Mouse (Mus musculus): ENCODE results near the gene Yipf1. TPM values are rescaled to one million over a fixed set of nuclear protein-coding genes. Genes with fewer than 3 reads are reported as not detected.
A peak's percentile ranks its signal among the peaks of the same experiment; 100 is the strongest.

Yipf1 gene
- polyA plus RNA-seq (2016; fragmentation: Nextera tagmentation; extraction: Ambion mirVana), result 38.8 and 42.3 TPM in 2 replicates

- 2% methylated on average over 29 of the region's 29 CpGs for WGBS
- peaks cover 14% of the 10 kb centered on the region for H3K36me3 ChIP-seq
- peak; percentile 86 for DNase-seq (ENCODE audit: low spot score)
- H3K4me1 ChIP-seq, result peaks cover 18% of the 10 kb centered on the region
- H3K27me3 ChIP-seq (ENCODE audit: low read depth, poor library complexity, severe bottlenecking), result no peaks in the 10 kb centered on the region
- peak within 1 kb of the TSS; percentile 71 for H3K4me3 ChIP-seq
- H3K27ac ChIP-seq, result peak within 1 kb of the TSS; percentile 74
- H3K9me3 ChIP-seq (replicated peaks), result no peaks in the 10 kb centered on the region
Measured at GRCm38 (mm10) chr4:107313690-107314478, at the start of gene Yipf1. TSS of gene Yipf1 (plus strand) at chr4:107314363.

- no peak for DNase-seq (ENCODE audit: low spot score)
- no peaks in the 10 kb centered on the region for H3K27me3 ChIP-seq (ENCODE audit: low read depth, poor library complexity, severe bottlenecking)
- 88% methylated on average over 4 of the region's 4 CpGs for WGBS
- no peak overlapping the region for H3K27ac ChIP-seq
- H3K4me1 ChIP-seq, result peaks cover 5% of the 10 kb centered on the region; the same call in 1 of the 2 replicates
- no peak overlapping the region for H3K4me3 ChIP-seq
- H3K36me3 ChIP-seq, result peaks cover 9% of the 10 kb centered on the region; the same call in 1 of the 2 replicates
- H3K9me3 ChIP-seq (replicated peaks), result no peaks in the 10 kb centered on the region
Measured at GRCm38 (mm10) chr4:107273683-107274082, 40.5 kb upstream of the Yipf1 start.

- DNase-seq (ENCODE audit: low spot score), result no peak
- Histone ChIP-seq H3K9me3 (replicated peaks) (no peaks in the 10 kb centered on the region), H3K36me3 (peaks cover 9% of the 10 kb centered on the region; the same call in 1 of the 2 replicates), H3K4me3 (no peak overlapping the region), H3K4me1 (peaks cover 5% of the 10 kb centered on the region; the same call in 1 of the 2 replicates), H3K27ac (no peak overlapping the region), H3K27me3 (ENCODE audit: low read depth, poor library complexity, severe bottlenecking) (no peaks in the 10 kb centered on the region)
- WGBS, result 87% methylated on average over 5 of the region's 5 CpGs
Measured at GRCm38 (mm10) chr4:107274511-107274910, 39.7 kb upstream of the Yipf1 start.

- Histone ChIP-seq H3K27me3 (ENCODE audit: low read depth, poor library complexity, severe bottlenecking) (no peaks in the 10 kb centered on the region), H3K4me3 (no peak overlapping the region), H3K27ac (no peak overlapping the region), H3K9me3 (replicated peaks) (no peaks in the 10 kb centered on the region), H3K36me3 (peaks cover 18% of the 10 kb centered on the region), H3K4me1 (no peaks in the 10 kb centered on the region; the same call in 1 of the 2 replicates)
- no peak for DNase-seq (ENCODE audit: low spot score)
- WGBS, result 19% methylated on average over 8 of the region's 8 CpGs
Measured at GRCm38 (mm10) chr4:107278188-107278707, 35.9 kb upstream of the Yipf1 start.

- no peak for DNase-seq (ENCODE audit: low spot score)
- no peak overlapping the region for H3K27ac ChIP-seq
- no peaks in the 10 kb centered on the region for H3K4me1 ChIP-seq
- H3K27me3 ChIP-seq (ENCODE audit: low read depth, poor library complexity, severe bottlenecking), result no peaks in the 10 kb centered on the region
- H3K4me3 ChIP-seq, result no peak overlapping the region
- 78% methylated on average over 7 of the region's 7 CpGs for WGBS
- H3K36me3 ChIP-seq, result peaks cover 14% of the 10 kb centered on the region
- no peaks in the 10 kb centered on the region for H3K9me3 ChIP-seq (replicated peaks)
Measured at GRCm38 (mm10) chr4:107280843-107281475, 33.2 kb upstream of the Yipf1 start.

- DNase-seq (ENCODE audit: low spot score), result no peak
- WGBS, result 71% methylated on average over 3 of the region's 3 CpGs
Measured at GRCm38 (mm10) chr4:107285446-107286200, 28.5 kb upstream of the Yipf1 start.

GRCm38 (mm10) chr4:107286386-107286785 is 27.8 kb upstream of the Yipf1 start:
- no peaks in the 10 kb centered on the region for H3K36me3 ChIP-seq
- WGBS, result 94% methylated on average over 8 of the region's 8 CpGs
- H3K4me1 ChIP-seq, result peaks cover 6% of the 10 kb centered on the region
- no peaks in the 10 kb centered on the region for H3K27me3 ChIP-seq (ENCODE audit: low read depth, poor library complexity, severe bottlenecking)
- H3K4me3 ChIP-seq, result no peak overlapping the region
- no peak for DNase-seq (ENCODE audit: low spot score)
- H3K27ac ChIP-seq, result no peak overlapping the region
- no peaks in the 10 kb centered on the region for H3K9me3 ChIP-seq (replicated peaks)

More at GRCm38 (mm10) chr4:107285446-107286200, 28.5 kb upstream of the Yipf1 start:
- Histone ChIP-seq H3K4me1 (peaks cover 6% of the 10 kb centered on the region), H3K27ac (no peak overlapping the region), H3K36me3 (peaks cover 6% of the 10 kb centered on the region; the same call in 1 of the 2 replicates), H3K27me3 (ENCODE audit: low read depth, poor library complexity, severe bottlenecking) (no peaks in the 10 kb centered on the region), H3K9me3 (replicated peaks) (no peaks in the 10 kb centered on the region), H3K4me3 (no peak overlapping the region)

GRCm38 (mm10) chr4:107287517-107287916 is 26.6 kb upstream of the Yipf1 start:
- no peak overlapping the region for H3K27ac ChIP-seq
- no peaks in the 10 kb centered on the region for H3K36me3 ChIP-seq
- H3K4me1 ChIP-seq, result peaks cover 6% of the 10 kb centered on the region
- WGBS, result 94% methylated on average over 2 of the region's 2 CpGs
- H3K4me3 ChIP-seq, result no peak overlapping the region
- DNase-seq (ENCODE audit: low spot score), result no peak
- no peaks in the 10 kb centered on the region for H3K27me3 ChIP-seq (ENCODE audit: low read depth, poor library complexity, severe bottlenecking)
- no peaks in the 10 kb centered on the region for H3K9me3 ChIP-seq (replicated peaks)

GRCm38 (mm10) chr4:107291611-107292272 is 22.4 kb upstream of the Yipf1 start:
- 94% methylated on average over 7 of the region's 7 CpGs for WGBS
- Histone ChIP-seq H3K27ac (no peak overlapping the region), H3K4me1 (peaks cover 6% of the 10 kb centered on the region), H3K36me3 (no peaks in the 10 kb centered on the region), H3K9me3 (replicated peaks) (no peaks in the 10 kb centered on the region), H3K27me3 (ENCODE audit: low read depth, poor library complexity, severe bottlenecking) (no peaks in the 10 kb centered on the region), H3K4me3 (no peak overlapping the region)
- no peak for DNase-seq (ENCODE audit: low spot score)

- H3K4me3 ChIP-seq, result no peak overlapping the region
- H3K4me1 ChIP-seq, result peaks cover 6% of the 10 kb centered on the region
- no peaks in the 10 kb centered on the region for H3K27me3 ChIP-seq (ENCODE audit: low read depth, poor library complexity, severe bottlenecking)
- no peaks in the 10 kb centered on the region for H3K9me3 ChIP-seq (replicated peaks)
- no peak overlapping the region for H3K27ac ChIP-seq
- H3K36me3 ChIP-seq, result no peaks in the 10 kb centered on the region
- DNase-seq (ENCODE audit: low spot score), result no peak
- 39% methylated on average over 4 of the region's 4 CpGs for WGBS
Measured at GRCm38 (mm10) chr4:107292273-107292662, 21.9 kb upstream of the Yipf1 start.

- H3K36me3 ChIP-seq, result no peaks in the 10 kb centered on the region
- DNase-seq (ENCODE audit: low spot score), result no peak
- WGBS, result 79% methylated on average over 8 of the region's 8 CpGs
Measured at GRCm38 (mm10) chr4:107298071-107298606, 16.0 kb upstream of the Yipf1 start.

More at GRCm38 (mm10) chr4:107298071-107298606, 16.0 kb upstream of the Yipf1 start:
- Histone ChIP-seq H3K4me3 (no peak overlapping the region), H3K27me3 (ENCODE audit: low read depth, poor library complexity, severe bottlenecking) (no peaks in the 10 kb centered on the region), H3K9me3 (replicated peaks) (no peaks in the 10 kb centered on the region), H3K4me1 (peaks cover 4% of the 10 kb centered on the region; the same call in 1 of the 2 replicates), H3K27ac (no peak overlapping the region)
